Mouse (Mus musculus): ENCODE measurements around the gene Pskh1. TPM values are rescaled to one million over a fixed set of nuclear protein-coding genes. Genes with fewer than 3 reads are reported as not detected.

Pskh1 gene
- polyA plus RNA-seq (2014; fragmentation: Illumina TruSeq; extraction: RNeasy Lipid Tissue Mini Kit (QIAGEN cat#74804); ENCODE audit: low read depth, low replicate concordance): 2.6 TPM

GRCm38 (mm10) chr8:105900180-105900940, at the start of gene Pskh1:
Pskh1 (plus strand) TSS chr8:105900441.

GRCm38 (mm10) chr8:105853178-105853577, 47.1 kb upstream of the Pskh1 start, which contains the start of gene Cenpt:
Cenpt (minus strand) TSS chr8:105853278.

DNA sequence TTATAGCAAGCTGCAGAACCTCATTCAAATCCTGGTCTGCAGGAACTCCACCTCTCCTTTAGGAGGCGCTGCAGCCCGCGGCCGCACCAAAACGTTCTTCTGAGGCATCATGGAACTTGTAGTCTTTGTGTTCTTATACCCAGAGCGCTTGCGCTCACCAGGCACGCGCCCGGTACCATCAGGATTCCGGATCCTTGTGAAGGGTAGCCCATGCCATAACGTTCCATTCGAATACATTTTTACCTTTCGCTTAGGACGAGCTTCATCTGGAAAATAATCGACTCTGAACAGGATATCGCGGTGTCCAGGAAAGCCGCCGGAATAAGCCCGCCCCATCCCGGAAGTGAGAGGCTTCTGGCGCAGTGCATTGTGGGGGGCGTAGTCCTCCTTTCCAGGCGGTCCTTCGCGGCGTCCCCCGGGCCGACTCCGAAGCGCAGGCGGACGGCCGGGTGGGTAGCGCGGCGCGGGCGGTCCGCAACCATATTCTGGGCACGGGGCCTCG, 45.5 kb upstream of the Pskh1 start, which contains the start of gene Thap11:
Thap11 (plus strand) TSS at position 418 of the 502 bp plus-strand sequence.

GRCm38 (mm10) chr8:105860143-105860981, 39.9 kb upstream of the Pskh1 start, which contains the start of gene Nutf2:
Nutf2 (plus strand) TSS chr8:105860580.

DNA sequence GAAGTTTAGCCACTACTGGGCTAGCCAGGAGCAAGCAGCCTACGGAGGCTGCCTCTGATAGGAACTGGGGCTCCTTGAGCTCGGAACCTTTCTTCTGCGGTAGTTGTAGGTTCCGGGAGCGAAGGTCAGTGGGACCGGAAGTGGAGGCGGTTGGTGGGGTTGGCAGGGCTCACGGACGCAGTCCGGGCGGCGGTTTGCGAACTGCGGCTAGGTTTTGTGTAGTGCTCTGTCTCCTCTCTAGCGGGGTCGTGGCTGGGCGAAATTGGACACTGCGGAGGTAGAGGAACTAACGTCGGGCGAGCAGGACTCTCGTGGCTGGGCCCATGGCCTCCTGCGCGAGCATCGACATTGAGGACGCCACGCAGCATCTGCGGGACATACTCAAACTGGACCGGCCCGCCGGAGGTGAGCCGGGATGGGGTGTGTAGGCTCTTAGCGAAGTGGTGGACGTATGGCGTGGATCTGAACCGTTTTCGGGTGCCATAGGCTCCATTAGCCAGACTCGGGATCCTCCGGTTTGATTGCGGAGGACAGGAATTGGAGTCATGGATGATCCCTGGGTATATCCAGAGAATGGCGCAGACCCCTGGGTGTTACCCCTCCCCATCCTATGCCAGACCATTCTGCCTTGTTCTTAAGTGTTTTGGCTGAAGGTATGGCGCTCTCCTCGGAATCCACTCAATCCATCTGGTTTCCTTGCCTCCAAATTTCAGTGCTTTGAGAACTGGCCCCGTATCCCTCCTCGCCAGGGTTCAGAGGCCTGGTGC, 19.3 kb upstream of the Pskh1 start, which contains the start of gene Edc4:
Edc4 (plus strand) TSS at position 128 of the 767 bp plus-strand sequence.

GRCm38 (mm10) chr8:105893339-105893738, 6.9 kb upstream of the Pskh1 start, which contains the start of gene Nrn1l:
Nrn1l (plus strand) TSS chr8:105893567.

DNA sequence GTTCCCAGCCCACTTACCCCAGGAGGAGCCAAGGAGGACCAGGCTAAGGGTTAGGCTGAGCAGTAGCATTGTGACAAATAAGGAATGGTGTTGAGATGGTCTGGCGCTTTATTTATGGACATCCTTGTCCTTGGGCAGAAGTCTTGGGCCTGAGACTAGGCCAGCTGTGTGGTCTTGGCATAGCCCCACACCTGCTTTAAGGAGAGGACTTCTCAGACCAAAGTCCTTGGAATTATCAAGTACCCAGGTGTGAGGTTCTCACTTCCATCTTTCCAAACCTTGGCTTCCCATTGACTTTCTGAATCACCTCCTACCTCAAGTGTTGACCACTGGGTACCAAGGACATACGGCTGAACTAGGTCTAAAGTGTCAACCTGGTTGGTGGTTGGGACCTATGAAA, 33.5 kb downstream of the Pskh1 start, which contains the start of gene Ctrl:
Ctrl (minus strand) TSS at position 101 of the 400 bp plus-strand sequence.

DNA sequence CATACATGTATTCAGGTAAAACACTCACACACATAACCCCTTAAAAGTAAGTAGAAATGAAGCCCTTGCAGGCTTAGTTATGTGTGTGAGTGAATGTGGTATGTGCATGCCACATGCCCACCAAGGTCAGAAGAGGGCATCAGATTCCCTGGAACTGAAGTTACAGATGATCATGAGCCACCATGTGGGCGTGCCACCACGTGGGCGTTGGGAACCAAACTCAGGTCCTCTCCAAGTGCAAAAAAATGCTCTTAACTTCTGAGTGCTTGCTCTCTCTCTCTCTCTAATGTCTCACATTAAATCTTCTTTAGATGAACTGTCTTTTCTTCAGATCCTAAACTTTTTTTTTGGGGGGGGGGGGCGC, 38.0 kb downstream of the Pskh1 start, which contains the start of gene Psmb10:
Psmb10 (minus strand) TSS at position 139 of the 364 bp plus-strand sequence.

GRCm38 (mm10) chr8:105943321-105943739, 43.1 kb downstream of the Pskh1 start, which contains the start of gene Lcat:
Lcat (minus strand) TSS chr8:105943382.

GRCm38 (mm10) chr8:105965905-105966341, 65.7 kb downstream of the Pskh1 start, which contains the start of gene Slc12a4:
Slc12a4 (minus strand) TSS chr8:105966097.

GRCm38 (mm10) chr8:105979325-105979724, 79.1 kb downstream of the Pskh1 start, which contains the start of gene Dpep3:
Dpep3 (minus strand) TSS chr8:105979429.

Other genes with a start within 250 kb of the Pskh1 start
- gene Carmil2, start 214.2 kb upstream of the Pskh1 start, polyA plus RNA-seq (2014; fragmentation: Illumina TruSeq; extraction: RNeasy Lipid Tissue Mini Kit (QIAGEN cat#74804); ENCODE audit: low read depth, low replicate concordance): 0.50 TPM
- 1.4 TPM for gene Acd, start 199.3 kb upstream of the Pskh1 start, polyA plus RNA-seq (2014; fragmentation: Illumina TruSeq; extraction: RNeasy Lipid Tissue Mini Kit (QIAGEN cat#74804); ENCODE audit: low read depth, low replicate concordance)
- gene Pard6a, start 199.3 kb upstream of the Pskh1 start, polyA plus RNA-seq (2014; fragmentation: Illumina TruSeq; extraction: RNeasy Lipid Tissue Mini Kit (QIAGEN cat#74804); ENCODE audit: low read depth, low replicate concordance): not detected
- not detected for gene 4933405L10Rik, start 192.8 kb upstream of the Pskh1 start, polyA plus RNA-seq (2014; fragmentation: Illumina TruSeq; extraction: RNeasy Lipid Tissue Mini Kit (QIAGEN cat#74804); ENCODE audit: low read depth, low replicate concordance)
- gene Enkd1, start 192.2 kb upstream of the Pskh1 start, polyA plus RNA-seq (2014; fragmentation: Illumina TruSeq; extraction: RNeasy Lipid Tissue Mini Kit (QIAGEN cat#74804); ENCODE audit: low read depth, low replicate concordance): 0.16 TPM
- 0.16 TPM for gene Gfod2, start 141.8 kb upstream of the Pskh1 start, polyA plus RNA-seq (2014; fragmentation: Illumina TruSeq; extraction: RNeasy Lipid Tissue Mini Kit (QIAGEN cat#74804); ENCODE audit: low read depth, low replicate concordance)
- gene Ranbp10, start 73.1 kb upstream of the Pskh1 start, polyA plus RNA-seq (2014; fragmentation: Illumina TruSeq; extraction: RNeasy Lipid Tissue Mini Kit (QIAGEN cat#74804); ENCODE audit: low read depth, low replicate concordance): 6.4 TPM
- gene Tsnaxip1, start 72.7 kb upstream of the Pskh1 start, polyA plus RNA-seq (2014; fragmentation: Illumina TruSeq; extraction: RNeasy Lipid Tissue Mini Kit (QIAGEN cat#74804); ENCODE audit: low read depth, low replicate concordance): not detected
- gene Cenpt, start 47.2 kb upstream of the Pskh1 start, polyA plus RNA-seq (2014; fragmentation: Illumina TruSeq; extraction: RNeasy Lipid Tissue Mini Kit (QIAGEN cat#74804); ENCODE audit: low read depth, low replicate concordance): 0.76 TPM
- gene Thap11, start 45.3 kb upstream of the Pskh1 start, polyA plus RNA-seq (2014; fragmentation: Illumina TruSeq; extraction: RNeasy Lipid Tissue Mini Kit (QIAGEN cat#74804); ENCODE audit: low read depth, low replicate concordance): 8.3 TPM
- gene Nutf2, start 39.9 kb upstream of the Pskh1 start, polyA plus RNA-seq (2014; fragmentation: Illumina TruSeq; extraction: RNeasy Lipid Tissue Mini Kit (QIAGEN cat#74804); ENCODE audit: low read depth, low replicate concordance): 47.5 TPM
- gene Edc4, start 19.6 kb upstream of the Pskh1 start, polyA plus RNA-seq (2014; fragmentation: Illumina TruSeq; extraction: RNeasy Lipid Tissue Mini Kit (QIAGEN cat#74804); ENCODE audit: low read depth, low replicate concordance): 1.4 TPM
- not detected for gene Nrn1l, start 6.9 kb upstream of the Pskh1 start, polyA plus RNA-seq (2014; fragmentation: Illumina TruSeq; extraction: RNeasy Lipid Tissue Mini Kit (QIAGEN cat#74804); ENCODE audit: low read depth, low replicate concordance)
- gene Ctrl, start 33.4 kb downstream of the Pskh1 start, polyA plus RNA-seq (2014; fragmentation: Illumina TruSeq; extraction: RNeasy Lipid Tissue Mini Kit (QIAGEN cat#74804); ENCODE audit: low read depth, low replicate concordance): 1.5 TPM
- 1.7 TPM for gene Psmb10, start 38.0 kb downstream of the Pskh1 start, polyA plus RNA-seq (2014; fragmentation: Illumina TruSeq; extraction: RNeasy Lipid Tissue Mini Kit (QIAGEN cat#74804); ENCODE audit: low read depth, low replicate concordance)
- not detected for gene Lcat, start 42.9 kb downstream of the Pskh1 start, polyA plus RNA-seq (2014; fragmentation: Illumina TruSeq; extraction: RNeasy Lipid Tissue Mini Kit (QIAGEN cat#74804); ENCODE audit: low read depth, low replicate concordance)
- 1.7 TPM for gene Slc12a4, start 65.7 kb downstream of the Pskh1 start, polyA plus RNA-seq (2014; fragmentation: Illumina TruSeq; extraction: RNeasy Lipid Tissue Mini Kit (QIAGEN cat#74804); ENCODE audit: low read depth, low replicate concordance)
- not detected for gene Dpep3, start 79.0 kb downstream of the Pskh1 start, polyA plus RNA-seq (2014; fragmentation: Illumina TruSeq; extraction: RNeasy Lipid Tissue Mini Kit (QIAGEN cat#74804); ENCODE audit: low read depth, low replicate concordance)
- gene Dus2, start 90.9 kb downstream of the Pskh1 start, polyA plus RNA-seq (2014; fragmentation: Illumina TruSeq; extraction: RNeasy Lipid Tissue Mini Kit (QIAGEN cat#74804); ENCODE audit: low read depth, low replicate concordance): 1.1 TPM
- not detected for gene Dpep2nb, start 105.5 kb downstream of the Pskh1 start, polyA plus RNA-seq (2014; fragmentation: Illumina TruSeq; extraction: RNeasy Lipid Tissue Mini Kit (QIAGEN cat#74804); ENCODE audit: low read depth, low replicate concordance)
- gene Ddx28, start 111.4 kb downstream of the Pskh1 start, polyA plus RNA-seq (2014; fragmentation: Illumina TruSeq; extraction: RNeasy Lipid Tissue Mini Kit (QIAGEN cat#74804); ENCODE audit: low read depth, low replicate concordance): 1.5 TPM
- 87.4 TPM for gene Nfatc3, start 158.4 kb downstream of the Pskh1 start, polyA plus RNA-seq (2014; fragmentation: Illumina TruSeq; extraction: RNeasy Lipid Tissue Mini Kit (QIAGEN cat#74804); ENCODE audit: low read depth, low replicate concordance)
- gene Esrp2, start 236.5 kb downstream of the Pskh1 start, polyA plus RNA-seq (2014; fragmentation: Illumina TruSeq; extraction: RNeasy Lipid Tissue Mini Kit (QIAGEN cat#74804); ENCODE audit: low read depth, low replicate concordance): 15.3 TPM
- 2.3 TPM for gene Pla2g15, start 250.0 kb downstream of the Pskh1 start, polyA plus RNA-seq (2014; fragmentation: Illumina TruSeq; extraction: RNeasy Lipid Tissue Mini Kit (QIAGEN cat#74804); ENCODE audit: low read depth, low replicate concordance)